Mouse (Mus musculus): ENCODE measurements around the gene Elmo1.

GRCm38 (mm10) chr13:20077237-20077636, 13.2 kb upstream of the Elmo1 start:
- TF ChIP-seq CTCF (IDR thresholded peaks at IDR 0.05; ENCODE audit: extremely low read depth, insufficient read depth, low read length) = no peak
- no peak for TF ChIP-seq POLR2A (IDR thresholded peaks at IDR 0.05; ENCODE audit: extremely low read depth, insufficient read depth, low read length)

Data from cortical plate, adult 2 months (tissue).